Mouse (Mus musculus) large intestine, adult 2 months (tissue): ENCODE measurements at regions not wholly inside any gene's neighbourhood (a gene's known extent, or its start where the extent isn't known, plus 50 kb on each side); places are given as distances from the start of the nearest gene placed in this dataset.

Source experiments
- DNase-seq: peaks from one replicate; pipeline ENCODE4 v3.0.0-alpha.2; 2012; ENCODE audit warnings: low read depth, low spot score
- WGBS: fragments of 180-500 bp; shearing (Covaris S2); methylation state at CpG from one replicate; pipeline ENCODE4 v1.1.7; 2018; 5-methylcytosine and 5-hydroxymethylcytosine counted together

- no peak for DNase-seq
- 22% methylated on average over 13 of the region's 13 CpGs for WGBS
Measured at GRCm38 (mm10) chr4:142506383-142507211, 267.4 kb upstream of the Kazn start.

- 89% methylated on average over 15 of the region's 15 CpGs for WGBS
- DNase-seq, result no peak
Measured at GRCm38 (mm10) chr4:142503761-142504160, 264.6 kb upstream of the Kazn start.

- no peak for DNase-seq
- 91% methylated on average over 8 of the region's 8 CpGs for WGBS
Measured at GRCm38 (mm10) chr4:142501177-142501576, 262.0 kb upstream of the Kazn start.

GRCm38 (mm10) chr4:142500541-142500940 is 261.3 kb upstream of the Kazn start:
- WGBS, result 84% methylated on average over 7 of the region's 7 CpGs
- no peak for DNase-seq

- 59% methylated on average over 12 of the region's 12 CpGs for WGBS
- DNase-seq, result no peak
Measured at GRCm38 (mm10) chr4:142496605-142497004, 257.4 kb upstream of the Kazn start.

- 48% methylated on average over 10 of the region's 10 CpGs for WGBS
- no peak for DNase-seq
Measured at GRCm38 (mm10) chr4:142492926-142493492, 253.8 kb upstream of the Kazn start.

- DNase-seq, result no peak
- 65% methylated on average over 4 of the region's 4 CpGs for WGBS
Measured at GRCm38 (mm10) chr4:142485784-142486423, 246.7 kb upstream of the Kazn start.

- DNase-seq, result no peak
- 86% methylated on average over 10 of the region's 10 CpGs for WGBS
Measured at GRCm38 (mm10) chr4:142475632-142476031, 236.4 kb upstream of the Kazn start.

- WGBS, result 88% methylated on average over 7 of the region's 7 CpGs
- DNase-seq, result no peak
Measured at GRCm38 (mm10) chr4:142474626-142475025, 235.4 kb upstream of the Kazn start.

GRCm38 (mm10) chr4:142474018-142474417 is 234.8 kb upstream of the Kazn start:
- DNase-seq, result no peak
- 70% methylated on average over 12 of the region's 12 CpGs for whole genome bisulfite sequencing

GRCm38 (mm10) chr4:142473284-142473683 is 234.1 kb upstream of the Kazn start:
- no peak for DNase-seq
- WGBS, result 76% methylated on average over 8 of the region's 8 CpGs

- DNase-seq, result no peak
- 81% methylated on average over 3 of the region's 3 CpGs for WGBS
Measured at GRCm38 (mm10) chr4:142472332-142472731, 233.1 kb upstream of the Kazn start.

- WGBS, result 83% methylated on average over 6 of the region's 6 CpGs
- DNase-seq, result no peak
Measured at GRCm38 (mm10) chr4:142470784-142471183, 231.6 kb upstream of the Kazn start.

- no peak for DNase-seq
- WGBS, result 54% methylated on average over 6 of the region's 6 CpGs
Measured at GRCm38 (mm10) chr4:142467920-142468319, 228.7 kb upstream of the Kazn start.

- DNase-seq, result no peak
Measured at GRCm38 (mm10) chr4:142465226-142465625, 226.0 kb upstream of the Kazn start.

GRCm38 (mm10) chr4:142464066-142464465 is 224.9 kb upstream of the Kazn start:
- DNase-seq, result no peak
- 48% methylated on average over 6 of the region's 6 CpGs for WGBS

More at GRCm38 (mm10) chr4:142465226-142465625, 226.0 kb upstream of the Kazn start:
- WGBS, result 75% methylated on average over 4 of the region's 4 CpGs

- WGBS, result 89% methylated on average over 13 of the region's 13 CpGs
- DNase-seq, result no peak
Measured at GRCm38 (mm10) chr4:142460468-142461086, 221.4 kb upstream of the Kazn start.

- DNase-seq, result no peak
- 28% methylated on average over 11 of the region's 11 CpGs for WGBS
Measured at GRCm38 (mm10) chr4:142452614-142453013, 213.4 kb upstream of the Kazn start.

GRCm38 (mm10) chr4:142450884-142451283 is 211.7 kb upstream of the Kazn start:
- no peak for DNase-seq
- 77% methylated on average over 3 of the region's 3 CpGs for WGBS

- DNase-seq, result no peak
- WGBS, result 33% methylated on average over 13 of the region's 13 CpGs
Measured at GRCm38 (mm10) chr4:142449713-142450112, 210.5 kb upstream of the Kazn start.
